Mouse (Mus musculus) kidney, postnatal 0 days (tissue): ENCODE results near the gene Clstn2. TPM values are rescaled to one million over a fixed set of nuclear protein-coding genes. Genes with fewer than 3 reads are reported as not detected.

ENCODE experiments used
- ATAC-seq: fragments of 200-750 bp; cut with Nextera tagmentation; replicated peaks from 2 replicates; pipeline ENCODE4 v1.8.0; 2017; ENCODE audit warnings: low read depth, moderate number of reproducible peaks, moderate TSS enrichment, moderate library complexity; ENCODE audit not compliant: low FRiP score
- DNase-seq: peaks from one replicate; pipeline ENCODE4 v3.0.0-alpha.2; 2016; ENCODE audit warnings: low spot score
- H3K27ac ChIP-seq: fragments of 300-500 bp; sonication (generic); 2 replicates; pipeline ENCODE4 v1.5.1; 2014; ENCODE audit warnings: mild to moderate bottlenecking
- H3K27me3 ChIP-seq: fragments of 300-500 bp; sonication (generic); 2 replicates; pipeline ENCODE4 v1.6.1; 2014; ENCODE audit warnings: low read length, mixed read lengths; ENCODE audit not compliant: insufficient read depth
- H3K36me3 ChIP-seq: fragments of 300-500 bp; sonication (generic); 2 replicates; pipeline ENCODE4 v1.6.1; 2014; ENCODE audit warnings: low read length, mixed read lengths; ENCODE audit not compliant: insufficient read depth
- H3K4me1 ChIP-seq: fragments of 300-500 bp; sonication (generic); replicated peaks from 2 replicates; pipeline ENCODE4 v1.6.1; 2014; ENCODE audit warnings: antibody characterized with exemption, low read length, mixed read lengths; ENCODE audit not compliant: insufficient read depth
- H3K4me2 ChIP-seq: fragments of 300-500 bp; sonication (generic); 2 replicates; pipeline ENCODE4 v1.6.1; 2014; ENCODE audit warnings: mild to moderate bottlenecking, low read length, moderate library complexity, mixed read lengths
- H3K4me3 ChIP-seq: fragments of 300-500 bp; sonication (generic); replicated peaks from 2 replicates; pipeline ENCODE4 v1.5.1; 2014; ENCODE audit warnings: low read depth, low read length
- H3K9ac ChIP-seq: fragments of 300-500 bp; sonication (generic); 2 replicates; pipeline ENCODE4 v1.6.1; 2014; ENCODE audit warnings: low read depth, low read length
- H3K9me3 ChIP-seq: fragments of 300-500 bp; sonication (generic); replicated peaks from 2 replicates; pipeline ENCODE4 v1.6.1; 2016; ENCODE audit warnings: low read length, inconsistent platforms, mixed read lengths
- CTCF ChIP-seq: IDR thresholded peaks from 2 replicates; pipeline ENCODE4 v1.5.1; 2016; ENCODE audit warnings: antibody characterized with exemption, low read depth, mild to moderate bottlenecking, moderate library complexity
- WGBS: fragments of 180-500 bp; shearing (Covaris S2); extraction: QIAGEN DNeasy Blood & Tissue Kit; methylation state at CpG from one replicate; pipeline ENCODE4 v1.1.7; 2014; 5-methylcytosine and 5-hydroxymethylcytosine counted together
- polyA plus RNA-seq: library from polyadenylated mRNA; unstranded; fragments of >200 nt; fragmentation: Nextera tagmentation; extraction: Ambion mirVana; gene quantifications from 2 replicates; pipeline ENCODE4 v1.2.1, GENCODE M21; 2015

Clstn2 gene
- polyA plus RNA-seq, 1 experiment from 2014 or later, result 0.91 TPM

GRCm38 (mm10) chr9:97491626-97492025 lies 541.4 kb downstream of the Clstn2 start:
- Histone ChIP-seq H3K4me1 (no peaks in the 10 kb centered on the region), H3K9me3 (no peaks in the 10 kb centered on the region), H3K36me3 (no peaks in the 10 kb centered on the region), H3K4me3 (no peak overlapping the region), H3K4me2 (no peak overlapping the region), H3K9ac (no peak overlapping the region), H3K27ac (no peak overlapping the region), H3K27me3 (no peaks in the 10 kb centered on the region)
- ATAC-seq (no peak), DNase-seq (no peak)
- TF ChIP-seq CTCF, result no peak
- WGBS, result 72% methylated on average over 2 of the region's 2 CpGs

- no peak for TF ChIP-seq CTCF
- 57% methylated on average over 2 of the region's 2 CpGs for WGBS
- no peaks in the 10 kb centered on the region for H3K27me3 ChIP-seq
- H3K4me1 ChIP-seq, result no peaks in the 10 kb centered on the region
- no peaks in the 10 kb centered on the region for H3K36me3 ChIP-seq
- DNase-seq, result no peak
- H3K4me2 ChIP-seq, result no peak overlapping the region
- no peak overlapping the region for H3K4me3 ChIP-seq
- H3K9ac ChIP-seq, result no peak overlapping the region
- no peak for ATAC-seq
- H3K9me3 ChIP-seq, result no peaks in the 10 kb centered on the region
- H3K27ac ChIP-seq, result no peak overlapping the region
Measured at GRCm38 (mm10) chr9:97490591-97491176, 542.3 kb downstream of the Clstn2 start.

- WGBS, result 64% methylated on average over 7 of the region's 7 CpGs
- no peaks in the 10 kb centered on the region for H3K36me3 ChIP-seq
- H3K4me3 ChIP-seq, result no peak overlapping the region
- H3K9me3 ChIP-seq, result no peaks in the 10 kb centered on the region
- no peak for DNase-seq
- H3K27me3 ChIP-seq, result no peaks in the 10 kb centered on the region
- no peaks in the 10 kb centered on the region for H3K4me1 ChIP-seq
- H3K9ac ChIP-seq, result no peak overlapping the region
- H3K4me2 ChIP-seq, result no peak overlapping the region
- no peak for ATAC-seq
- H3K27ac ChIP-seq, result no peak overlapping the region
- no peak for TF ChIP-seq CTCF
Measured at GRCm38 (mm10) chr9:97486826-97487225, 546.2 kb downstream of the Clstn2 start.

- DNase-seq (no peak), ATAC-seq (no peak)
- Histone ChIP-seq H3K4me2 (no peak overlapping the region), H3K4me3 (no peak overlapping the region), H3K9ac (no peak overlapping the region), H3K36me3 (no peaks in the 10 kb centered on the region), H3K27me3 (no peaks in the 10 kb centered on the region), H3K4me1 (no peaks in the 10 kb centered on the region), H3K27ac (no peak overlapping the region), H3K9me3 (no peaks in the 10 kb centered on the region)
- 80% methylated on average over 1 of the region's 1 CpGs for WGBS
- TF ChIP-seq CTCF, result no peak
Measured at GRCm38 (mm10) chr9:97481187-97481586, 551.8 kb downstream of the Clstn2 start.

GRCm38 (mm10) chr9:97476961-97477360 lies 556.0 kb downstream of the Clstn2 start:
- no peak for ATAC-seq
- H3K9me3 ChIP-seq, result no peaks in the 10 kb centered on the region
- no peaks in the 10 kb centered on the region for H3K36me3 ChIP-seq
- no peak overlapping the region for H3K4me2 ChIP-seq
- H3K4me3 ChIP-seq, result no peak overlapping the region
- TF ChIP-seq CTCF, result no peak
- no peaks in the 10 kb centered on the region for H3K4me1 ChIP-seq
- no peak for DNase-seq
- WGBS, result 27% methylated on average over 2 of the region's 2 CpGs
- H3K27ac ChIP-seq, result no peak overlapping the region
- no peak overlapping the region for H3K9ac ChIP-seq
- no peaks in the 10 kb centered on the region for H3K27me3 ChIP-seq

GRCm38 (mm10) chr9:97476456-97476855 lies 556.5 kb downstream of the Clstn2 start:
- Histone ChIP-seq H3K4me2 (no peak overlapping the region), H3K9ac (no peak overlapping the region), H3K4me1 (no peaks in the 10 kb centered on the region), H3K4me3 (no peak overlapping the region), H3K27ac (no peak overlapping the region), H3K36me3 (no peaks in the 10 kb centered on the region), H3K9me3 (no peaks in the 10 kb centered on the region), H3K27me3 (no peaks in the 10 kb centered on the region)
- DNase-seq (no peak), ATAC-seq (no peak)
- TF ChIP-seq CTCF, result no peak
- WGBS, result 73% methylated on average over 3 of the region's 3 CpGs

GRCm38 (mm10) chr9:97474896-97475295 lies 558.1 kb downstream of the Clstn2 start:
- Histone ChIP-seq H3K27me3 (no peaks in the 10 kb centered on the region), H3K27ac (no peak overlapping the region), H3K9me3 (no peaks in the 10 kb centered on the region), H3K4me3 (no peak overlapping the region), H3K4me1 (no peaks in the 10 kb centered on the region), H3K4me2 (no peak overlapping the region), H3K36me3 (no peaks in the 10 kb centered on the region), H3K9ac (no peak overlapping the region)
- ATAC-seq, result no peak
- no peak for DNase-seq
- 85% methylated on average over 6 of the region's 6 CpGs for WGBS
- no peak for TF ChIP-seq CTCF
